Mouse (Mus musculus) embryonic facial prominence, embryonic 13.5 days (tissue): Measurements from ENCODE around the gene Alkbh3. TPM values are rescaled to one million over a fixed set of nuclear protein-coding genes. Genes with fewer than 3 reads are reported as not detected.

Source experiments
- ATAC-seq: fragments of 200-750 bp; cut with Nextera tagmentation; 2 replicates; pipeline ENCODE4 v1.8.0; 2017; ENCODE audit warnings: low read depth; ENCODE audit not compliant: insufficient number of reproducible peaks, insufficient read depth, low FRiP score, low TSS enrichment
- H3K27ac ChIP-seq: fragments of 300-500 bp; sonication (generic); 2 replicates; pipeline ENCODE4 v1.5.1; 2015; ENCODE audit warnings: moderate library complexity, mild to moderate bottlenecking, inconsistent platforms
- H3K27me3 ChIP-seq: fragments of 300-500 bp; sonication (generic); 2 replicates; pipeline ENCODE4 v1.6.1; 2015; ENCODE audit warnings: mild to moderate bottlenecking, inconsistent platforms
- H3K36me3 ChIP-seq: fragments of 300-500 bp; sonication (generic); 2 replicates; pipeline ENCODE4 v1.6.1; 2015; ENCODE audit warnings: mild to moderate bottlenecking, inconsistent platforms
- H3K4me1 ChIP-seq: fragments of 300-500 bp; sonication (generic); 2 replicates; pipeline ENCODE4 v1.6.1; 2015; ENCODE audit warnings: inconsistent platforms
- H3K4me2 ChIP-seq: fragments of 300-500 bp; sonication (generic); 2 replicates; pipeline ENCODE4 v1.6.1; 2015; ENCODE audit warnings: moderate library complexity, mild to moderate bottlenecking, inconsistent platforms
- H3K4me3 ChIP-seq: fragments of 300-500 bp; sonication (generic); 2 replicates; pipeline ENCODE4 v1.5.1; 2015; ENCODE audit warnings: mild to moderate bottlenecking, inconsistent platforms
- H3K9ac ChIP-seq: fragments of 300-500 bp; sonication (generic); 2 replicates; pipeline ENCODE4 v1.6.1; 2015; ENCODE audit warnings: mild to moderate bottlenecking, inconsistent platforms
- H3K9me3 ChIP-seq: fragments of 300-500 bp; sonication (generic); 2 replicates; pipeline ENCODE4 v1.6.1; 2016; ENCODE audit warnings: inconsistent platforms
- WGBS: fragments of 180-500 bp; shearing (Covaris S2); methylation state at CpG from one replicate; pipeline ENCODE4 v1.1.7; 2015; ENCODE audit warnings: mixed read lengths; 5-methylcytosine and 5-hydroxymethylcytosine counted together
- polyA plus RNA-seq: library from polyadenylated mRNA; unstranded; fragments of >200 nt; fragmentation: Nextera tagmentation; extraction: Ambion mirVana; gene quantifications from 2 replicates; pipeline ENCODE4 v1.2.1, GENCODE M21; 2015

Gene Alkbh3
- polyA plus RNA-seq: 73.3 and 80.7 TPM in 2 replicates

GRCm38 (mm10) chr2:94010335-94011291, at the start of gene Alkbh3:
Gene Alkbh3, minus strand, starts transcription at chr2:94010807.
- H3K9me3 ChIP-seq: no peaks in the 10 kb centered on the region
- H3K9ac ChIP-seq: peak within 1 kb of the TSS; percentile 88
- H3K4me1 ChIP-seq: peaks cover 9% of the 10 kb centered on the region
- 5% methylated on average over 47 of the region's 47 CpGs for WGBS
- no peaks in the 10 kb centered on the region for H3K27me3 ChIP-seq
- peak within 1 kb of the TSS; percentile 94 for H3K4me2 ChIP-seq
- H3K4me3 ChIP-seq: peak within 1 kb of the TSS; percentile 85
- H3K27ac ChIP-seq: no peak within 1 kb of the TSS
- peak; percentile 98 for ATAC-seq
- peaks cover 27% of the 10 kb centered on the region for H3K36me3 ChIP-seq

GRCm38 (mm10) chr2:94059459-94059858, 48.9 kb upstream of the Alkbh3 start:
- H3K4me2 ChIP-seq: no peak overlapping the region
- WGBS: 70% methylated on average over 5 of the region's 5 CpGs
- no peak for ATAC-seq

GRCm38 (mm10) chr2:94054813-94055212, 44.2 kb upstream of the Alkbh3 start:
- Histone ChIP-seq H3K4me3 (no peak overlapping the region), H3K4me2 (no peak overlapping the region), H3K4me1 (peaks cover 5% of the 10 kb centered on the region; the same call in 1 of the 2 replicates), H3K9ac (no peak overlapping the region), H3K27ac (no peak overlapping the region), H3K36me3 (no peaks in the 10 kb centered on the region; the same call in 1 of the 2 replicates), H3K9me3 (no peaks in the 10 kb centered on the region), H3K27me3 (no peaks in the 10 kb centered on the region)
- no peak for ATAC-seq

More at GRCm38 (mm10) chr2:94059459-94059858, 48.9 kb upstream of the Alkbh3 start:
- Histone ChIP-seq H3K27me3 (no peaks in the 10 kb centered on the region), H3K4me3 (no peak overlapping the region), H3K4me1 (peaks cover 5% of the 10 kb centered on the region; the same call in 1 of the 2 replicates), H3K36me3 (no peaks in the 10 kb centered on the region), H3K9ac (no peak overlapping the region), H3K9me3 (no peaks in the 10 kb centered on the region), H3K27ac (no peak overlapping the region)

- no peaks in the 10 kb centered on the region for H3K9me3 ChIP-seq
- H3K4me3 ChIP-seq: no peak overlapping the region
- no peak for ATAC-seq
- 91% methylated on average over 5 of the region's 5 CpGs for WGBS
- no peaks in the 10 kb centered on the region; the same call in 1 of the 2 replicates for H3K36me3 ChIP-seq
- no peak overlapping the region for H3K4me2 ChIP-seq
- H3K9ac ChIP-seq: no peak overlapping the region
- H3K27me3 ChIP-seq: no peaks in the 10 kb centered on the region
- H3K27ac ChIP-seq: no peak overlapping the region
- peaks cover 15% of the 10 kb centered on the region for H3K4me1 ChIP-seq
Observed at GRCm38 (mm10) chr2:94051952-94052351, 41.3 kb upstream of the Alkbh3 start.

- no peak overlapping the region for H3K4me2 ChIP-seq
- H3K4me3 ChIP-seq: no peak overlapping the region
- no peak overlapping the region for H3K9ac ChIP-seq
- H3K4me1 ChIP-seq: peaks cover 15% of the 10 kb centered on the region
- WGBS: over 99% methylated on average over 3 of the region's 3 CpGs
- H3K36me3 ChIP-seq: no peaks in the 10 kb centered on the region; the same call in 1 of the 2 replicates
- no peak overlapping the region for H3K27ac ChIP-seq
- H3K9me3 ChIP-seq: no peaks in the 10 kb centered on the region
- H3K27me3 ChIP-seq: no peaks in the 10 kb centered on the region
- ATAC-seq: no peak
Observed at GRCm38 (mm10) chr2:94050901-94051300, 40.3 kb upstream of the Alkbh3 start.

- Histone ChIP-seq H3K4me3 (no peak overlapping the region), H3K27ac (no peak overlapping the region), H3K4me1 (peaks cover 16% of the 10 kb centered on the region), H3K36me3 (no peaks in the 10 kb centered on the region; the same call in 1 of the 2 replicates), H3K9me3 (no peaks in the 10 kb centered on the region), H3K9ac (no peak overlapping the region), H3K27me3 (no peaks in the 10 kb centered on the region), H3K4me2 (no peak overlapping the region)
- no peak for ATAC-seq
- WGBS: 65% methylated on average over 5 of the region's 5 CpGs
Observed at GRCm38 (mm10) chr2:94049471-94050176, 39.0 kb upstream of the Alkbh3 start.

GRCm38 (mm10) chr2:94048733-94049470, 38.3 kb upstream of the Alkbh3 start:
- no peaks in the 10 kb centered on the region for H3K27me3 ChIP-seq
- no peaks in the 10 kb centered on the region; the same call in 1 of the 2 replicates for H3K36me3 ChIP-seq
- 64% methylated on average over 5 of the region's 5 CpGs for WGBS
- no peak overlapping the region for H3K4me3 ChIP-seq
- no peak overlapping the region for H3K9ac ChIP-seq
- H3K27ac ChIP-seq: no peak overlapping the region
- no peak for ATAC-seq
- no peak overlapping the region for H3K4me2 ChIP-seq
- H3K9me3 ChIP-seq: no peaks in the 10 kb centered on the region
- peaks cover 16% of the 10 kb centered on the region for H3K4me1 ChIP-seq

- H3K4me3 ChIP-seq: no peak overlapping the region
- H3K4me1 ChIP-seq: peaks cover 16% of the 10 kb centered on the region
- WGBS: 42% methylated on average over 1 of the region's 1 CpGs
- no peaks in the 10 kb centered on the region; the same call in 1 of the 2 replicates for H3K36me3 ChIP-seq
- no peak for ATAC-seq
- no peak overlapping the region for H3K27ac ChIP-seq
- no peak overlapping the region for H3K9ac ChIP-seq
- no peak overlapping the region for H3K4me2 ChIP-seq
- no peaks in the 10 kb centered on the region for H3K27me3 ChIP-seq
- H3K9me3 ChIP-seq: no peaks in the 10 kb centered on the region
Observed at GRCm38 (mm10) chr2:94048271-94048670, 37.7 kb upstream of the Alkbh3 start.

- WGBS: 52% methylated on average over 6 of the region's 6 CpGs
- Histone ChIP-seq H3K4me3 (no peak overlapping the region), H3K4me2 (no peak overlapping the region), H3K4me1 (peaks cover 16% of the 10 kb centered on the region), H3K9ac (no peak overlapping the region), H3K36me3 (peaks cover 10% of the 10 kb centered on the region; the same call in 1 of the 2 replicates), H3K9me3 (no peaks in the 10 kb centered on the region), H3K27me3 (no peaks in the 10 kb centered on the region), H3K27ac (no peak overlapping the region)
- no peak for ATAC-seq
Observed at GRCm38 (mm10) chr2:94045411-94046090, 34.9 kb upstream of the Alkbh3 start.

GRCm38 (mm10) chr2:94044174-94044573, 33.6 kb upstream of the Alkbh3 start:
- no peak overlapping the region for H3K4me2 ChIP-seq
- H3K27me3 ChIP-seq: no peaks in the 10 kb centered on the region
- no peak overlapping the region for H3K27ac ChIP-seq
- no peaks in the 10 kb centered on the region for H3K9me3 ChIP-seq
- H3K4me3 ChIP-seq: no peak overlapping the region
- WGBS: 90% methylated on average over 2 of the region's 2 CpGs
- ATAC-seq: no peak
- no peak overlapping the region for H3K9ac ChIP-seq
- H3K4me1 ChIP-seq: peaks cover 12% of the 10 kb centered on the region
- H3K36me3 ChIP-seq: peaks cover 13% of the 10 kb centered on the region; the same call in 1 of the 2 replicates
